Mouse (Mus musculus) myocyte (in vitro differentiated cells): ENCODE data around the gene Adat3.

Experiments
- MAX ChIP-seq: IDR thresholded peaks from one replicate; pipeline ENCODE4 v1.6.1; 2011; ENCODE audit warnings: low read depth, mild to moderate bottlenecking, control low read depth
- POLR2A ChIP-seq: IDR thresholded peaks from one replicate; pipeline ENCODE4 v1.6.1; 2011; ENCODE audit warnings: low read depth, mild to moderate bottlenecking, control low read depth, moderate library complexity; ENCODE audit not compliant: insufficient read length
- POLR2AphosphoS2 ChIP-seq: IDR thresholded peaks from one replicate; pipeline ENCODE4 v1.6.1; 2011; ENCODE audit warnings: low read depth, control low read depth; ENCODE audit not compliant: insufficient read length
- TCF12 ChIP-seq: IDR thresholded peaks from one replicate; pipeline ENCODE4 v1.6.1; 2011; ENCODE audit warnings: mild to moderate bottlenecking, control low read depth; ENCODE audit not compliant: poor library complexity, insufficient read depth, severe bottlenecking
- USF1 ChIP-seq: IDR thresholded peaks from one replicate; pipeline ENCODE4 v1.6.1; 2011; ENCODE audit warnings: low read depth, mild to moderate bottlenecking, control low read depth, moderate library complexity

- TF ChIP-seq USF1 (no peak), POLR2A (no peak), MAX (no peak), TCF12 (no peak), POLR2AphosphoS2 (no peak)
Observed at GRCm38 (mm10) chr10:80553575-80553974, 49.1 kb upstream of the Adat3 start.
